Mouse (Mus musculus): ENCODE measurements at regions not wholly inside any gene's neighbourhood (a gene's known extent, or its start where the extent isn't known, plus 50 kb on each side); places are given as distances from the start of the nearest gene placed in this dataset.

GRCm38 (mm10) chr11:19257549-19257948 is 238.8 kb upstream of the Meis1 start:
- TF ChIP-seq CTCF (IDR thresholded peaks at IDR 0.05) (no peak), EP300 (IDR thresholded peaks at IDR 0.05) (no peak)
